In genomic region chr14:40913709-40914108, GRCm38 (mm10) we compare ENCODE assay signal across 28 mouse cellular contexts. TPM values are rescaled to one million over a fixed set of nuclear protein-coding genes. Genes with fewer than 3 reads are reported as not detected.
DNase-seq lines count a peak whose midpoint lies in the region; ATAC-seq and TF ChIP-seq lines count a peak whose summit lies in the region.
"Had no signal": no experiment of that assay in that cellular context is flagged by ENCODE, and none has a peak within 500 bp of the region (broad histone marks: within the 10 kb centered on the region; RNA-seq: fewer than 3 reads in every experiment).

No protein-coding gene starts in this region.

- no peak for ATAC-seq in embryonic facial prominence, embryonic 15.5 days (ENCODE audit: insufficient number of reproducible peaks, low FRiP score, low TSS enrichment, low read depth)
- ATAC-seq in kidney, postnatal 0 days (replicated peaks; ENCODE audit: low FRiP score, low read depth), result no peak
- ATAC-seq in stomach, embryonic 16.5 days (ENCODE audit: insufficient read depth, low FRiP score), result no peak
- ATAC-seq: forebrain, embryonic 15.5 days; hindbrain, embryonic 16.5 days; Patski had no signal

- no peak overlapping the region for H3K4me3 ChIP-seq in embryonic facial prominence, embryonic 15.5 days (replicated peaks)
- H3K4me3 ChIP-seq in embryonic facial prominence, embryonic 10.5 days, result no peak overlapping the region
- no peak overlapping the region for H3K4me3 ChIP-seq in kidney, postnatal 0 days (replicated peaks; ENCODE audit: low read depth, low read length)
- no peak overlapping the region for H3K4me3 ChIP-seq in stomach, embryonic 16.5 days (replicated peaks; ENCODE audit: low read length)
- H3K4me3 ChIP-seq: embryonic facial prominence, embryonic 12.5 days; erythroblast, embryonic 14.5 days; forebrain, embryonic 12.5 days; forebrain, embryonic 15.5 days; heart, embryonic 12.5 days; heart, embryonic 15.5 days; hindbrain, embryonic 10.5 days; hindbrain, embryonic 13.5 days had no signal

- 0 out of 2 replicates have a peak overlapping the region, but pooled peaks have one; percentile 71 for H3K27ac ChIP-seq in embryonic facial prominence, embryonic 15.5 days (replicated peaks)
- no peak overlapping the region for H3K27ac ChIP-seq in embryonic facial prominence, embryonic 10.5 days (replicated peaks)
- H3K27ac ChIP-seq in kidney, postnatal 0 days, result peak overlapping the region; percentile 63
- H3K27ac ChIP-seq in stomach, embryonic 16.5 days (ENCODE audit: low read length), result peak overlapping the region; percentile 91; the same call in 1 of the 2 replicates
- H3K27ac ChIP-seq: embryonic facial prominence, embryonic 12.5 days; forebrain, embryonic 12.5 days; forebrain, embryonic 15.5 days; hindbrain, embryonic 10.5 days; hindbrain, embryonic 13.5 days had no signal

- H3K9me3 ChIP-seq in embryonic facial prominence, embryonic 15.5 days (replicated peaks), result no peaks in the 10 kb centered on the region
- no peaks in the 10 kb centered on the region for H3K9me3 ChIP-seq in embryonic facial prominence, embryonic 10.5 days
- H3K9me3 ChIP-seq in kidney, postnatal 0 days (replicated peaks; ENCODE audit: low read length), result no peaks in the 10 kb centered on the region
- no peaks in the 10 kb centered on the region for H3K9me3 ChIP-seq in stomach, embryonic 16.5 days (replicated peaks; ENCODE audit: control insufficient read depth, low read length)
- H3K9me3 ChIP-seq: embryonic facial prominence, embryonic 12.5 days; forebrain, embryonic 12.5 days; forebrain, embryonic 15.5 days; G1E; heart, embryonic 12.5 days; heart, embryonic 15.5 days; hindbrain, embryonic 10.5 days; hindbrain, embryonic 13.5 days had no signal

- no peak overlapping the region for H3K9ac ChIP-seq in embryonic facial prominence, embryonic 15.5 days
- no peak overlapping the region for H3K9ac ChIP-seq in kidney, postnatal 0 days (ENCODE audit: low read depth, low read length)
- H3K9ac ChIP-seq in stomach, embryonic 16.5 days (ENCODE audit: low read length), result no peak overlapping the region
- H3K9ac ChIP-seq: embryonic facial prominence, embryonic 12.5 days; forebrain, embryonic 12.5 days; forebrain, embryonic 15.5 days; heart, embryonic 12.5 days; heart, embryonic 15.5 days; hindbrain, embryonic 13.5 days had no signal

- no peaks in the 10 kb centered on the region for H3K27me3 ChIP-seq in embryonic facial prominence, embryonic 15.5 days
- H3K27me3 ChIP-seq in embryonic facial prominence, embryonic 10.5 days (replicated peaks; ENCODE audit: low read depth, poor library complexity, severe bottlenecking), result no peaks in the 10 kb centered on the region
- no peaks in the 10 kb centered on the region for H3K27me3 ChIP-seq in kidney, postnatal 0 days (ENCODE audit: insufficient read depth, low read length)
- H3K27me3 ChIP-seq in stomach, embryonic 16.5 days (ENCODE audit: control insufficient read depth, insufficient read depth, low read length), result no peaks in the 10 kb centered on the region
- H3K27me3 ChIP-seq: embryonic facial prominence, embryonic 12.5 days; forebrain, embryonic 12.5 days; forebrain, embryonic 15.5 days; heart, embryonic 12.5 days; heart, embryonic 15.5 days; hindbrain, embryonic 13.5 days; Patski had no signal

- peaks cover 9% of the 10 kb centered on the region; the same call in 1 of the 2 replicates for H3K4me1 ChIP-seq in embryonic facial prominence, embryonic 15.5 days
- peaks cover 14% of the 10 kb centered on the region for H3K4me1 ChIP-seq in embryonic facial prominence, embryonic 10.5 days
- peaks cover 13% of the 10 kb centered on the region; the same call in 1 of the 2 replicates for H3K4me1 ChIP-seq in kidney, postnatal 0 days (replicated peaks; ENCODE audit: insufficient read depth, low read length)
- peaks cover 15% of the 10 kb centered on the region for H3K4me1 ChIP-seq in stomach, embryonic 16.5 days (ENCODE audit: control insufficient read depth, insufficient read depth, low read length)
- H3K4me1 ChIP-seq: embryonic facial prominence, embryonic 12.5 days; forebrain, embryonic 12.5 days; forebrain, embryonic 15.5 days had no signal

- WGBS in embryonic facial prominence, embryonic 15.5 days, result 75% methylated on average over 6 of the region's 6 CpGs
- 72% methylated on average over 6 of the region's 6 CpGs for WGBS in embryonic facial prominence, embryonic 10.5 days
- WGBS in kidney, postnatal 0 days, result 50% methylated on average over 6 of the region's 6 CpGs
- 74% methylated on average over 6 of the region's 6 CpGs for WGBS in stomach, embryonic 16.5 days

- H3K36me3 ChIP-seq in embryonic facial prominence, embryonic 15.5 days, result peaks cover 71% of the 10 kb centered on the region
- peaks cover 78% of the 10 kb centered on the region for H3K36me3 ChIP-seq in embryonic facial prominence, embryonic 10.5 days (replicated peaks)
- H3K36me3 ChIP-seq in kidney, postnatal 0 days (ENCODE audit: insufficient read depth, low read length), result peaks cover 57% of the 10 kb centered on the region
- peaks cover 8% of the 10 kb centered on the region for H3K36me3 ChIP-seq in stomach, embryonic 16.5 days (ENCODE audit: control insufficient read depth, insufficient read depth, low read length)

- no peak for DNase-seq in embryonic facial prominence, embryonic 10.5 days (ENCODE audit: low spot score)
- DNase-seq in kidney, adult 9 months, result peak; percentile 75
- no peak for DNase-seq in kidney, postnatal 10 days
- no peak for DNase-seq in kidney, postnatal 0 days (ENCODE audit: low spot score)
- no peak for DNase-seq in kidney, postnatal 25 days
- DNase-seq in thymus, postnatal 36 days, result no peak
- DNase-seq: adrenal gland, postnatal 10 days; adrenal gland, postnatal 36 days; cerebellum, adult 18-20 months; cerebellum, adult 9-10 months; cerebellum, postnatal 14 days; gastrocnemius, postnatal 10 days; heart, adult 11 months; heart, postnatal 10 days; heart, postnatal 36 days had no signal

- no peak for TF ChIP-seq CTCF in kidney, postnatal 0 days (IDR thresholded peaks at IDR 0.05; ENCODE audit: low read depth)

- H3K4me2 ChIP-seq in embryonic facial prominence, embryonic 15.5 days (replicated peaks), result no peak overlapping the region
- H3K4me2 ChIP-seq in kidney, postnatal 0 days (ENCODE audit: low read length), result no peak overlapping the region
- no peak overlapping the region for H3K4me2 ChIP-seq in stomach, embryonic 16.5 days (ENCODE audit: low read depth, low read length)
- H3K4me2 ChIP-seq: embryonic facial prominence, embryonic 12.5 days; forebrain, embryonic 12.5 days; forebrain, embryonic 15.5 days; heart, embryonic 12.5 days; heart, embryonic 15.5 days; hindbrain, embryonic 13.5 days had no signal

RNA-seq across cellular contexts. Expression of gene Sh2d4b, which starts 20.6 kb away (rescaled TPM):
- polyA plus RNA-seq in embryonic facial prominence, embryonic 15.5 days (2015; fragmentation: Nextera tagmentation; extraction: Ambion mirVana), result 1.3 and 1.4 TPM in 2 replicates
- polyA plus RNA-seq in embryonic facial prominence, embryonic 10.5 days (2016; fragmentation: Nextera tagmentation; extraction: Ambion mirVana), result 0.40 and 0.57 TPM in 2 replicates
- 0.72 and 1.0 TPM in 2 replicates for polyA plus RNA-seq in kidney, postnatal 0 days (2015; fragmentation: Nextera tagmentation; extraction: Ambion mirVana)
- polyA plus RNA-seq in stomach, embryonic 16.5 days (2015; fragmentation: Nextera tagmentation; extraction: Ambion mirVana), result 0.35 and 0.41 TPM in 2 replicates

RNA-seq across cellular contexts. Expression of gene Tspan14, which starts 52.9 kb away (rescaled TPM):
- 84.7 and 86.6 TPM in 2 replicates for polyA plus RNA-seq in embryonic facial prominence, embryonic 15.5 days (2015; fragmentation: Nextera tagmentation; extraction: Ambion mirVana)
- 88.1 and 92.5 TPM in 2 replicates for polyA plus RNA-seq in embryonic facial prominence, embryonic 10.5 days (2016; fragmentation: Nextera tagmentation; extraction: Ambion mirVana)
- polyA plus RNA-seq in kidney, postnatal 0 days (2015; fragmentation: Nextera tagmentation; extraction: Ambion mirVana), result 93.4 and 102 TPM in 2 replicates
- polyA plus RNA-seq in stomach, embryonic 16.5 days (2015; fragmentation: Nextera tagmentation; extraction: Ambion mirVana), result 77.3 and 88.1 TPM in 2 replicates
